Mouse (Mus musculus) liver, embryonic 14.5 days (tissue): ENCODE data around the gene Nfia. TPM values are rescaled to one million over a fixed set of nuclear protein-coding genes. Genes with fewer than 3 reads are reported as not detected.
A peak's percentile ranks its signal among the peaks of the same experiment; 100 is the strongest.

Experiments
- ATAC-seq: fragments of 200-750 bp; cut with Nextera tagmentation; 2 replicates; pipeline ENCODE4 v1.8.0; 2017; ENCODE audit warnings: moderate number of reproducible peaks, mild to moderate bottlenecking, moderate library complexity; ENCODE audit not compliant: insufficient read depth
- DNase-seq, 3 experiments: peaks; one replicate each; pipeline ENCODE4 v3.0.0-alpha.2; 2012 to 2013; ENCODE audit warnings: low read depth in 3 of 3, low spot score in 3 of 3
- H3K27ac ChIP-seq: fragments of 300-500 bp; sonication (generic); 2 replicates; pipeline ENCODE4 v1.5.1; 2014; ENCODE audit warnings: moderate library complexity, mild to moderate bottlenecking, control low read depth, inconsistent platforms
- H3K27me3 ChIP-seq: fragments of 300-500 bp; sonication (generic); 2 replicates; pipeline ENCODE4 v1.6.1; 2014; ENCODE audit warnings: mild to moderate bottlenecking, low read length, moderate library complexity; ENCODE audit not compliant: control insufficient read depth, insufficient read depth
- H3K36me3 ChIP-seq: fragments of 300-500 bp; sonication (generic); replicated peaks from 2 replicates; pipeline ENCODE4 v1.6.1; 2014; ENCODE audit warnings: low read depth; ENCODE audit not compliant: control insufficient read depth, insufficient read depth
- H3K4me1 ChIP-seq, 2 experiments: fragments of 200-500 bp in 1 of 2; fragments of 300-500 bp in 1 of 2; sonication (generic) in 1 of 2; replicated peaks; 2 replicates each; pipeline ENCODE4 v1.6.1; 2012 to 2014; ENCODE audit warnings: antibody characterized with exemption in 1 of 2, inconsistent platforms in 1 of 2, low read length in 1 of 2; ENCODE audit not compliant: control insufficient read depth in 2 of 2, insufficient read depth in 2 of 2
- H3K4me2 ChIP-seq: fragments of 300-500 bp; sonication (generic); 2 replicates; pipeline ENCODE4 v1.6.1; 2014; ENCODE audit warnings: low read depth, mild to moderate bottlenecking, control low read depth, moderate library complexity
- H3K4me3 ChIP-seq, 2 experiments: fragments of 200-500 bp in 1 of 2; fragments of 300-500 bp in 1 of 2; sonication (generic) in 1 of 2; 2 replicates each; pipeline ENCODE4 v1.5.1; 2012 to 2014; ENCODE audit warnings: low read depth in 2 of 2, low read length in 2 of 2, mild to moderate bottlenecking in 2 of 2, control low read depth in 1 of 2, inconsistent platforms in 1 of 2, moderate library complexity in 1 of 2; ENCODE audit not compliant: insufficient read depth in 1 of 2
- H3K9ac ChIP-seq: fragments of 300-500 bp; sonication (generic); replicated peaks from 2 replicates; pipeline ENCODE4 v1.6.1; 2014; ENCODE audit warnings: mild to moderate bottlenecking, control low read depth, moderate library complexity
- H3K9me3 ChIP-seq: fragments of 300-500 bp; sonication (generic); 2 replicates; pipeline ENCODE4 v1.6.1; 2016; ENCODE audit warnings: low read length, mixed read lengths; ENCODE audit not compliant: control insufficient read depth
- CTCF ChIP-seq: IDR thresholded peaks from 2 replicates; pipeline ENCODE4 v1.5.1; 2016; ENCODE audit warnings: antibody characterized with exemption, low read depth, control low read depth
- EP300 ChIP-seq: IDR thresholded peaks from 2 replicates; pipeline ENCODE4 v1.6.1; 2016; ENCODE audit warnings: antibody characterized with exemption, low read depth
- WGBS: fragments of 180-500 bp; shearing (Covaris S2); extraction: QIAGEN DNeasy Blood & Tissue Kit; methylation state at CpG from one replicate; pipeline ENCODE4 v1.1.7; 2014; ENCODE audit not compliant: insufficient replicate concordance; 5-methylcytosine and 5-hydroxymethylcytosine counted together
- polyA plus RNA-seq, 2 experiments: library from polyadenylated mRNA; depleted of rRNA in 1 of 2; stranded (reverse) in 1 of 2; unstranded in 1 of 2; fragments of >200 nt; fragmentation: Nextera tagmentation in 1 of 2; extraction: Ambion mirVana in 1 of 2; gene quantifications; 2 replicates each; pipeline versions ENCODE4 v1.2.1 to v1.2.3; 2012 to 2014

Gene Nfia
- polyA plus RNA-seq, 2 experiments = 1.0 to 2.6 TPM

DNA sequence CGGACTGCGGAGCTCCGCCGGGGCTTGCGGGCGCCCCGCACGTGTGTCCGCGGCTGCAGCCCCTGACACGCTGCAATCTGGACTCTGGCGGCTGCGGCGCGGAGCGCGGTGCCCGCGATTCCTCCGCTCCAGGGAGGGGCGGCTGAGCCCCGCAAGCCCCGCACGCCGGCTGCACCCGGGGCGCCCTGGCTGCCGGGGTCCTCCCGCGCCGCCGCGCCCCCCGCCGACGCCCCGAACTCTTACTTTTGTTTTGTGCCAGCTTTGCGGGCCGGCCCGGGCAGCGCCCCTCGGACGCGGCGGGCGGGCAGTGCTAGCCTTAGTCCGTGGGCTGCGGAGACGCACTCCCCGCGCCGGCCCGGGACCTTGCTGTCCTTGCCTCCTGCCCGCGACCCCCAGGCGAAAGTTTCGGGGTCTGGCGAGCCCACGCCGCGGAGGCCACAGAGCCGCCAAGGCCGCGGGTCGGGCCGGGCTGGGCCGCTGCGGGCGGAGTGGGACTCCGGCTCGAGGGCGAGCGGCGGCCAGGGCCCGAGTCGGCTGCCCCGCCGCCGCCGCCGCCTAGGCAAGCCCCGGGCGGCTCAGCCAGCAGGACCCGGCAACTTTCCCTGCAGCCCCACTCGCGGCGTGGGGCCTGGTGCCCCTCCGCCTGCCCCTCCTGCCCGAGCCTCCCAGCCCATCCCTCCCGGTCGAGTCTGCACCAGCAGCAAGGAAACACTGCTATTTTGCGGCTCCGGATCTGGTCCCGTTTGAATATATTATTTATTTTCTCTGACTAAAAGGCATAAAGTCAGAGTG is 5.9 kb downstream of the Nfia start:
- no peak for ATAC-seq
- H3K4me1 ChIP-seq = 0 out of 4 replicates have a peak, but pooled peaks cover 0 to 1% of the 10 kb centered on the region in 2 experiments
- H3K4me3 ChIP-seq = peak overlapping the region; percentile 67 to 74
- peak overlapping the region; percentile 55 for H3K9ac ChIP-seq
- H3K36me3 ChIP-seq = no peaks in the 10 kb centered on the region
- H3K27me3 ChIP-seq = peaks cover 67% of the 10 kb centered on the region
- no peaks in the 10 kb centered on the region for H3K9me3 ChIP-seq
- H3K4me2 ChIP-seq = peak overlapping the region; percentile 62
- DNase-seq = no peak
- TF ChIP-seq EP300 (no peak), CTCF (no peak)
- H3K27ac ChIP-seq = no peak overlapping the region
- 1% methylated on average over 92 of the region's 94 CpGs for WGBS

DNA sequence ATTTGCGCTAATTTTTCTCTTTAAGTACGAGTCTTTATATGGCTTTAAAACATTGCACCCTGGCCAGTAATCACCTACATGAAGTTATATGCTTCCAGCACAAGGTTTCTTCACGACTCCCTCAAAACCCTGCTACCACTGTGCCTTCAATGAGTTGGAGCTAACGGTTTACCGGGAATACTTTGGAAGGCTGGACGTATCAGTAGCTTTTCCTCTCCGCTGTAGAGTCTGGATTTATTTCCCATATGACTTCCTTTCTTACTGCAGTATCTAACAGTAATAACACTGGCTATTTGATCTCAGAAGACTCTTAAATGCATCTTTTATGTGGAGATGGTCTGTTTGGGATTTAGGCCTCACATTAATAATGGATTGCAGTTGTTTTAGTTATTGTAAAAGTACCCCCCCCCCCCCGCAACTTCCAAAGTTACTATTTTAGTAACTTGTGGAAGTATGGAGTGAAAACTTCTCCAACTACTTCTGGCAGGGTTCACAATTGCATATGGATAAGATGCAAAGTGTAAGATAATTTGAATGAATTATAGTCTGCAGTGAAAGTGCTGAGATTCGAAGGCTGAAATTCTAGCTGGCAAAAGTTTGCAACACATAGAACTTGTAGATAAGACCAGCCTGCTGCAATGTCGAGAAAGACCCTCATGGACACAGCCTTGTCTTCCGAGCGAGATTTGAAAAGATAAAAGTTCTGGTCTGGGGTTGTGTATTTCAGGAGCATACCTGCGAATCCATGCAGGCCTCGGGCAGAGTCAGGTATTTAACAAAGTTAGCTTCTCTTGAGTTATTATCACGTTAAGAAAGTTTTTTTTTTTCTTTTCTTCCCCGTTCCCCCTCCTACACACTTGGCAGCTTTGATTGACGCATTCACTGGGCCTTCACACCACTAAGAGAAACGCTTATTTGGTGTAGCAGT is 6.7 kb downstream of the Nfia start:
- 0 out of 4 replicates have a peak, but pooled peaks cover 0 to 1% of the 10 kb centered on the region in 2 experiments for H3K4me1 ChIP-seq
- H3K4me2 ChIP-seq = peak overlapping the region; percentile 62
- 20% methylated on average over 18 of the region's 18 CpGs for WGBS
- no peak overlapping the region for H3K27ac ChIP-seq
- ATAC-seq = no peak
- no peak overlapping the region for H3K9ac ChIP-seq
- H3K4me3 ChIP-seq = peak overlapping the region; percentile 67 to 74; a peak in 3 of 4 replicates
- H3K27me3 ChIP-seq = peaks cover 60% of the 10 kb centered on the region
- DNase-seq = no peak
- no peaks in the 10 kb centered on the region for H3K9me3 ChIP-seq
- H3K36me3 ChIP-seq = no peaks in the 10 kb centered on the region
- TF ChIP-seq CTCF = no peak
- TF ChIP-seq EP300 = no peak

DNA sequence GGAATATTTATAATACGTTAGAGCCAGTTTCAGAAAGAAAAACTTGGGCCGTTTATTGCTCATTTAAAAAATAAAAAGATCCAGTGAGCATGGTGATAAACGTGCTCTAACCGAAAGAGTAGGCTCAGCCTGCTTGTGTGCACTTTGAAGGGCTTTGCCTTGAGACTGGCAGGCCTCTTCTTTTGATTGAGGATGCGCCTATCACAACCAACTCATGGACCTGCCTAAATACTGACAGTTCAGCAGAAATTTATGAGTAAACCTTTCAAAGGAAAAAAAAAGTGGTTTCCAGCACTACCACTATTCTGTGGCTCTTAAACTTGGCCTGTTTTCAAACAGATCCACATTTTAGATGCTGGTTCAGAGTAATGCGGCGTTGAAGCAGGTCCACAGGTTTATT is 7.5 kb downstream of the Nfia start:
- H3K4me1 ChIP-seq = no peaks in the 10 kb centered on the region
- H3K4me3 ChIP-seq = no peak overlapping the region
- peaks cover 52% of the 10 kb centered on the region for H3K27me3 ChIP-seq
- no peaks in the 10 kb centered on the region for H3K9me3 ChIP-seq
- H3K36me3 ChIP-seq = no peaks in the 10 kb centered on the region
- no peak overlapping the region for H3K27ac ChIP-seq
- TF ChIP-seq EP300 (no peak), CTCF (no peak)
- 50% methylated on average over 7 of the region's 7 CpGs for WGBS
- no peak for DNase-seq
- no peak for ATAC-seq
- no peak overlapping the region for H3K4me2 ChIP-seq
- H3K9ac ChIP-seq = no peak overlapping the region

DNA sequence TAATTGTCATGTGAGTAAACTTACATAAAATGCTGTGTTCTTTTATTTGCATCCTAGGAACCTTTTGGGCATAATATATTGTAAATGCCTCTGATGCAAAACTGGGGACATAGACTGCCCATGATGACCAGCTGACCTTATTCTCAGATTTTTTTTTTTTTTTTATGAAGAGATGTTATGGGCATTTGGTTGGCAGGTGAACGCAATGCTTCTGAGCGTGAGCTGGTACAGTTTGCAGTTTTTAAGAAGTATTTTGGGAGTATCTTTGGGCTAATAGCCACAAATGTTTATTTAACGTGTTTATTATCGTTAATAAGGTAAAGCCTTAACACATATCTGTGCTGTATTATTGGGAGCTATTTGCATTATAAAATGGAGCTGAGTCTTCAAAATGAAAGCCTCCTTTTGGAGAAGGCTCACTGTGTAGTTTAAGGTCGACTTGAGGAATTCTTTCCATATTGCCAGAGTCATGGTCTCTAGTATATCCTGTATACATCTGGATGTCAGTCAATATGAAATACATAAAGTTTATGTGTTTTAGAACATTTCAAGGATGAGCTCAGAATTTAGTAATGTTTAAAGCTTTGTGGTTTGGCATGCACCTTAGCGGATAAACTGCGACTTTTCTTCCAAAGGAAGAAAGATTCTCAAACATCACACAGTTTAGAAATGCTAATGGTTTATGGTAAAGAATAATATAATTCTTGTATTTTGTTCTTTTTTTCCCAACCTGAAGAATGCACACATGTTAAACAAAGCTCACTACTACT is 8.3 kb downstream of the Nfia start:
- Histone ChIP-seq H3K9ac (no peak overlapping the region), H3K4me1 (no peaks in the 10 kb centered on the region), H3K9me3 (no peaks in the 10 kb centered on the region), H3K36me3 (no peaks in the 10 kb centered on the region), H3K27me3 (peaks cover 44% of the 10 kb centered on the region), H3K4me2 (no peak overlapping the region), H3K27ac (no peak overlapping the region), H3K4me3 (no peak overlapping the region)
- no peak for DNase-seq
- 72% methylated on average over 7 of the region's 7 CpGs for WGBS
- ATAC-seq = no peak
- TF ChIP-seq CTCF = no peak
- TF ChIP-seq EP300 = no peak
